Mouse (Mus musculus) inflammation-experienced regulatory T-cells, adult 6 months (primary cell): ENCODE data around the gene Lypd5. TPM values are rescaled to one million over a fixed set of nuclear protein-coding genes. Genes with fewer than 3 reads are reported as not detected.
A peak's percentile ranks its signal among the peaks of the same experiment; 100 is the strongest.

ENCODE experiments used
- ATAC-seq: one replicate; pipeline ENCODE4 v1.8.0; 2017
- polyA plus RNA-seq, 3 experiments: library from polyadenylated mRNA; unstranded; fragments of 100-300 nt; shearing (Covaris generic); gene quantifications; one replicate each; pipeline ENCODE4 v1.2.1; 2017

The Lypd5 gene
- not detected for polyA plus RNA-seq

GRCm38 (mm10) chr7:24348896-24349295 lies at the start of gene Lypd5:
Gene Lypd5 (plus strand): TSS chr7:24349196.
- no peak for ATAC-seq

GRCm38 (mm10) chr7:24299823-24300481 lies 49.0 kb upstream of the Lypd5 start:
- no peak for ATAC-seq

- no peak for ATAC-seq
These were observed 48.2 kb upstream of the Lypd5 start, which contains the start of gene Zfp61 for GRCm38 (mm10) chr7:24300771-24301282. Gene Zfp61 (minus strand): TSS chr7:24301232.

GRCm38 (mm10) chr7:24315726-24316566 lies 33.0 kb upstream of the Lypd5 start:
- peak; percentile 40 for ATAC-seq

- peak; percentile 95 for ATAC-seq
These were observed 32.4 kb upstream of the Lypd5 start, which contains the start of gene Zfp94 for GRCm38 (mm10) chr7:24316567-24317092. Gene Zfp94 (minus strand): TSS chr7:24316666.

- no peak for ATAC-seq
These were observed 30.1 kb upstream of the Lypd5 start for GRCm38 (mm10) chr7:24318942-24319341.

- no peak for ATAC-seq
These were observed 26.4 kb upstream of the Lypd5 start for GRCm38 (mm10) chr7:24322593-24322992.

GRCm38 (mm10) chr7:24325197-24325596 lies 23.8 kb upstream of the Lypd5 start:
- no peak for ATAC-seq

- no peak for ATAC-seq
These were observed 23.3 kb upstream of the Lypd5 start for GRCm38 (mm10) chr7:24325675-24326128.

GRCm38 (mm10) chr7:24326273-24327135 lies 22.5 kb upstream of the Lypd5 start:
- ATAC-seq: no peak

GRCm38 (mm10) chr7:24327281-24327975 lies 21.6 kb upstream of the Lypd5 start:
- no peak for ATAC-seq

- ATAC-seq: no peak
These were observed 15.6 kb upstream of the Lypd5 start, which contains the start of gene Tescl for GRCm38 (mm10) chr7:24333304-24333986. Gene Tescl (minus strand): TSS chr7:24333936.

GRCm38 (mm10) chr7:24335699-24336309 lies 13.2 kb upstream of the Lypd5 start:
- peak; percentile 63 for ATAC-seq

GRCm38 (mm10) chr7:24338241-24338640 lies 10.8 kb upstream of the Lypd5 start:
- ATAC-seq: no peak

- no peak for ATAC-seq
These were observed 5.2 kb upstream of the Lypd5 start for GRCm38 (mm10) chr7:24343701-24344272.

- no peak for ATAC-seq
These were observed 2.6 kb upstream of the Lypd5 start for GRCm38 (mm10) chr7:24346444-24346843.

- no peak for ATAC-seq
These were observed 6.7 kb downstream of the Lypd5 start for GRCm38 (mm10) chr7:24355646-24356045.

- ATAC-seq: no peak
These were observed 7.1 kb downstream of the Lypd5 start for GRCm38 (mm10) chr7:24356081-24356480.

GRCm38 (mm10) chr7:24357899-24358298 lies 8.9 kb downstream of the Lypd5 start:
- ATAC-seq: no peak

GRCm38 (mm10) chr7:24359269-24359668 lies 10.3 kb downstream of the Lypd5 start:
- no peak for ATAC-seq
